Mouse (Mus musculus): ENCODE data around the gene Cfap61.
"Not testable (repeated sequence)": the region's sequence is repeated elsewhere in the genome, so short reads cannot be mapped to it uniquely, and the experiment has no call there.

Cfap61 gene

DNA sequence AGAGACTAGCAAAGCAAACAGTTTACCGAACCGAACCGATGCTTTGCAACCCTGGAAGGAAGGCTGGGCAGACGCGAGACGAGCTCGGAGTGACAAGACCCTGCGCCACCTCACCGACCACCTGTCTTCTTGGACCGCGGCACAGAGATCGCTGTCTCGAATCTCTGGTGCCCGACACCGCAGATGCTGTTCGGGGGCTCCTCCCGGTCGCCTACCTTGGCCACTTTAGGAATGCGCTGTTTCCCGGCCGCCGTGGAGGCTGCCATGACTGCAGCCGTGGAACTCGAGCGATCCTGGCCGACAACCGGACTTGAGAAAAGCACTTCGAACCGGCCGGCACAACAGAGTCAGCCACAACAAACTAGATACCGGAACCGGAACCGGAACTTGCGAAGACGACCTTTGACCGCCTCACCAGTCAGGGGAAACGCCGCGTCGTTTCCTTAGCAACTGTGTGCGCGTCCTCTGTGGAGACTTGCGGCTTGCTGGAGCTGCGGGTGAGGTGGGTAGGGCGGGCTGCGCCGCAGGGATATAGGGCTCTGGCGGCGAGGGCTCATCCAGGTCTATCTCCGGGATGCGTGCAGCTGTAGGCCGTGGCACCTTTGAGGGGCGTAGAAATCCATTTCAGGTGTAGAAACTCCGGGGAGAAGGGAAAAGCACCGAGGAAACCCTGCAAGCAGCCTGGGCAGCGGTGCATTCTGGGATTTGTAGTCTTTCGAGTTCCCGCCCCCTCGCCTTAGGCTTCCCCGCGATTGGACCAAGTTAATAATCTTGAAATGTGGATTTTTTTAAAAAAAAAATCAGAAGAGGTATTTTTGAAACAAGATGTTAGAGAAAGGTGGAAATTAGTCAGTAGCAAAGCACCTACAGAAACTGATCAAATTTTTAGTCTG lies at the start of gene Cfap61, which contains the start of gene Crnkl1:
Cfap61 (plus strand) TSS at position 446 of the 893 bp plus-strand sequence.
Crnkl1 (minus strand) TSS at position 676 of the 893 bp plus-strand sequence.
- peak; percentile 91 for DNase-seq (ENCODE audit: low read depth, low spot score)

DNA sequence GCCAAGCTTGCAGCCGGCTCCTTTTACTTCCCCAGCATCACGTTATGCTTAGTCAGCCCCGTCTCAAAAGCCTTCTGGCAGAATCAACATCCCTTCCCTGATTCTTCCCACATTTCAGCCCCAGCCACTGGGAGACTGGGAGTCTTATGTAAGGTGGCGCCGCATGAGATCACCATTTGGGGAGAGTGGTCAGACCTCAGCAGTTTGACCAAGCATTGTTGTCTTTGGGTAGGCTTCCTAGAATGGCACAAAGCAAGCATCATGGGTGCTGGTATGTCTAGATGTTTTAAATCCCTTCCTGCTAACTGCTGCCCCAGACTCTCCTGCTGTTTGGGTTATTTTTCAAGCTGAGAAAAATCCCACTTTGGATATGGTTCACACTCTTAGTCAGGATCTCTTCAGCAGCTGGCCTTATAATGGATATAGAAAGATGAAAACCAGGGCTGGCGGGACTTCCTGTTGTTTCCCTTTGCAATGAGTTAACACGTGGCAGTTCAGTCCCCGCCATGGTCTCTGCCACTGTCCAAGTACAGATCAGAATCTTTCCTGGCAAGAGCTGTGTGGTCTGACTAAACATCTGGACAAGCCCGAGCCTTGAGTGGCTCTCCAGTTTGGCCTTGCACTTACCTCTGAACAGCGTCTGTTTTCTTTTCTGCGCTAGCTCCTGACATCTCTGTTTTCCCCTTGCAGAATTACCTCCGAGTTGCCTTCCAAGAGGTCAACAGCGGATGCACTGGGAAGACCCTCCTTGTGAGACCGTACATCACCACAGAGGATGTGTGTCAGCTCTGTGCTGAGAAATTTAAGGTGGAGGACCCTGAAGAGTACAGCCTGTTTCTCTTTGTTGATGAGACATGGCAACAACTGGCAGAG lies 49.4 kb upstream of the Cfap61 start:
- DNase-seq (ENCODE audit: low read depth, low spot score) = no peak

DNA sequence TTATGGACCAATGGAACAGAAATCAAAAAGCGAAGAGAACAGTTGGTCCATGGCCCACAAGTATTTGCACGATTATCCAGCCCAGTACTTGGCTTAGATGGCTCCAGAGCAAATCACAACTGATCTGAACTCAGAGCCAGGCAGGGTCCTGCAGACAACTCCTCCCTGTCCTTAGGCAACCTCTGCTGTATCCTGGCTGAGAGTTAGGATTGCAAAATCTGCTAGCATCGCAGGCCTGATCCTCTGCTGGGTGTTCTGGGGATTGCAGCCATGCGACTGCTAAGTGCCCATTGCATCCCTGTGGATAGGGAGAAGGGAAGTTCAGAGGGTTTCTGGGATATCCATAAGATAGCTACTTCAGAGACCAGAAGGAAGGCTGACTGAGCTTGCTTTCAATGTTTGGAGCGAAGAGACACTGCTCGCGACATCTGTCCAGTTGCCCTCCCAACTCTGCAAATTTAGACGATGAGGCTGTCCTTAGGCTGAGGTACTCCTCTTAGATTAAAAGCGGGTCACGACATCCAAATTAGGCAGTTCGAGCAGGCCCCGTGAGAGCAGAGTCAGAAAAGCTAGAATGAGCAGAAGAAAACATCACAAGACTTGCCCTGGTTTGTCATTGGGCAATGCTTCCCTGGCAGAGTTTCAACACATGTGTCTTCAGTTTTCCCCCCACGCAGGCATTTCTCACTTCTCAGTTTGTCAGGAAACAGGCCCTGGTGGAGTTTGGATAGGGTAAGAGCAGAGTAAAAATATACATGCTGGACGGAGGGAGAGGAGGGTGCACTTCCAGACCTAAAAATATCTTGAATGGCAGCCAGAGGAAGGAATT lies 46.4 kb upstream of the Cfap61 start:
- no peak for DNase-seq (ENCODE audit: low read depth, low spot score)

DNA sequence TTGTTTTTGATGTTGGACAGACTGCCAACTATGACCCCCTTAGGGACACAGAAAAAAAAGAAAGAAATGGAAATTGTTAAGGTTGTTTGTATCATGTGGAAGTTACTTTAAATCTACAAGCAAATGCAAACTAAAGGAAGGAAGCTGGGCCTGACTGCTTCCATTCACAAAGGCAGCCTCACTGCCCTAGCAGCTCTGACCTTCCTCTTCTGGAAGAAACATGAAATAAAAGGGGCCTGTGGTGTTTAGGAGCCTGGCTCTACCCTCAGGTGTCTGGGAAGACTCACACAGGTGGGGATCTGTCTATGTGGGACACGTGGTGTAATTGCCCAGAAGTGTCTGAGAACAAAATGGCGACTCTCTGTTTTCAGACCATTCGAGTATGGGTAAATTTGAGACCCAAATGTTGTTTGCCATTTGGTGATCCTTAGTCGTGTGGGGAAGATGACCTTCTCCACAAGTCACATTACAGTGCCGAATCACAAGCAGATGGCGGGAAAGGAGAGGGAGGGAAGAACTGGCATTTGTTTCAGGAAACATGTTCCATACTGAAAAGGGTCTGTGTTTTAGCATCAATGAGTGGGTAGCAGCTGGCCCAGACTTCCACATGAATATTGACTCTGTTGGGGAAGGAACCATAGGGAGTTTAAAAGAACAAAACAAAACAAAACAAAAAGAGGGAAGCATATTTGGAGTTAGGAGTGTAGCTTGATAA lies 45.7 kb upstream of the Cfap61 start:
- no peak for DNase-seq (ENCODE audit: low read depth, low spot score)

DNA sequence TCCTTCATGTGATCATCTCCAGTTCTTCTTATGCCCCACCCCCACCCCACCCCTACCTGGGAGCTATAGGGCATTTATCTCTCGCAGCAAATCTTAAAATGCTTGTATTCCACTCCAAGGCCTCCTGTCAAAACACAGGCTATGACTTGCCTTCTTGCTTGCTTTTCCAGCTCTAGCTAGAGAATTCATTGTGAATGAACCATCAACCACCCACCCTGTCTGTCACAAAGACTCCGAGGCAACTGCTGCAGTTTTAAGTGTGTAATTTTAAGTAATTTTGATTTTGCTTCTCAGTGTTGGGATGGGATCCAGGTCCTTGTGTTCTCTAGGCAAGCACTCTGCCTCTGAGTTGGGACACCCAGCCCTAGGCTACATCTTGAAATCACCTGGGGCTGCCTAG lies 44.0 kb upstream of the Cfap61 start:
- no peak for DNase-seq (ENCODE audit: low read depth, low spot score)

DNA sequence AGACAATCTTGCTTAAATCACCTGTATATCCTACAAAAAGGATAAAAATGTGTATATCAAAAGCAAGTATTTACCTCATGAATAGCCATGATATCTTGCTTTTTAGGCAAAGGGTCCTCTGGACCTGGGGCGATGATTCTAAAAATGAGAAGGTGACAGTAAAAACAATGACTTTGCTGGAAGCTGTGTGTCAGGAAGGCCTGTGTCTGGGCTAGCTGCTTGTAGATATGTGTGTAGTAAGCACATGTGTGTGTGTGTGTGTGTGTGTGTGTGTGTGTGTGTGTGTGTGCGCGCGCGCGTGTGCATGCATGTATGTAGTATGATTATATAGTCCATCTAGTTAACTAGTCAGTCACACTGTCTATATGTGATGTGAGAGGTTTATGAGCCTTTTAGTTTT lies 40.8 kb upstream of the Cfap61 start:
- no peak for DNase-seq (ENCODE audit: low read depth, low spot score)

DNA sequence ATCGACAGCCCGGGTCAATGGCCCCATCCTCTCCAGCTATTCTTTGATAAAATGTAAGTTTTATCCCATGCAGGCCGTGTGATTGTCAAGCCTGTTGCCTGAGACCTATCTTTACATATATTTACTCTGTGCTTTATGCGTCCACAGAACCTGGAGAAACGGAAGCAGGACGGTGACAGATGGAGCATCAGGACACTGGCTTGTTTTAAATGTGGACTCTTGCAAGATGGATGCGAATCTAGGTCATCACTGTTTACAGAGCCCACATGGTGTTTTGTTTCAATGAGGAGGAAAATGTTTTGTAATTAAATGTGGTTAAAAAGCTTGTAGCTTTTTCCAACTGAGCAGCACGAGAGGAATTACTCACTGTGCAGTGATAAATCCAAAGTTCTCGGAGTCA lies 36.5 kb upstream of the Cfap61 start:
- DNase-seq (ENCODE audit: low read depth, low spot score) = no peak

DNA sequence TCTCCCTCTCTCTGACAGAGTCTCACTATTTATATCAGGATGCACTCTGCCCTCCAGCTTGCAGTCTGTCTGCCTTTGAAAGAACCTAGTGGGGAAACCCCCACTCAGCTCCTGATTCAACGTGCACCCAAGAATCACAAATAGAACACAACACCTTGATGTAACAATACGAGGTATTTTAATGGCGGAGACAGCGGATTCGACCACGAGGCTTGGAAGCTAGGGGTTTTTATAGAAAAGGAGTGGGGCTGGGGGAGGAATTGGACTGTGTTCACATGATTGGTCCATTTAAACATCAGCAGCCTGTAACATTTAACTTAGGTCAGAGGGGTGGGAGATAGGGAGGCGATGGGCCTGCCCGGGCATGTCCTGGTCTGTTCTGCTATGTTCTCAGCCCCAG lies 34.3 kb upstream of the Cfap61 start:
- DNase-seq (ENCODE audit: low read depth, low spot score) = not testable (repeated sequence)

DNA sequence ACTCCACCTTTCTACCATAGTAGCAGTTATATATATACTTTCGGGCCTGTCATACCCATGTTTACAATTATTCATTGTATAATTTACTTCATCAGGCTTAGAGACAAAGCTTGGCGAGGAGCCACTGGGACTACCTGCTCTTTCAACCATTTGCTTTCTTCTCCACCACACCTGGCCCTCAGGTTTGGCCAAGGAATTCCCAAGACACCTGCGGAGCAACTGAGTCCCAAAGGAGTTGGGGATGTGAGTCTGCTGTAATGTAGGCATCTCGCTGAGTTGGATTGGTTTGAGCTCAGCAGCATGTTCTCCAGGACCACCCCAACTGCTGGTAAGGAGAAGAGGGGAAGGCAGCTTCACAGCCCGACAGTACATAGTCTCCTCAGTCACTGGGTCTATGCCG lies 32.7 kb upstream of the Cfap61 start, which contains the start of gene Naa20:
Naa20 (plus strand) TSS at position 239 of the 400 bp plus-strand sequence.
- DNase-seq (ENCODE audit: low read depth, low spot score) = no peak

DNA sequence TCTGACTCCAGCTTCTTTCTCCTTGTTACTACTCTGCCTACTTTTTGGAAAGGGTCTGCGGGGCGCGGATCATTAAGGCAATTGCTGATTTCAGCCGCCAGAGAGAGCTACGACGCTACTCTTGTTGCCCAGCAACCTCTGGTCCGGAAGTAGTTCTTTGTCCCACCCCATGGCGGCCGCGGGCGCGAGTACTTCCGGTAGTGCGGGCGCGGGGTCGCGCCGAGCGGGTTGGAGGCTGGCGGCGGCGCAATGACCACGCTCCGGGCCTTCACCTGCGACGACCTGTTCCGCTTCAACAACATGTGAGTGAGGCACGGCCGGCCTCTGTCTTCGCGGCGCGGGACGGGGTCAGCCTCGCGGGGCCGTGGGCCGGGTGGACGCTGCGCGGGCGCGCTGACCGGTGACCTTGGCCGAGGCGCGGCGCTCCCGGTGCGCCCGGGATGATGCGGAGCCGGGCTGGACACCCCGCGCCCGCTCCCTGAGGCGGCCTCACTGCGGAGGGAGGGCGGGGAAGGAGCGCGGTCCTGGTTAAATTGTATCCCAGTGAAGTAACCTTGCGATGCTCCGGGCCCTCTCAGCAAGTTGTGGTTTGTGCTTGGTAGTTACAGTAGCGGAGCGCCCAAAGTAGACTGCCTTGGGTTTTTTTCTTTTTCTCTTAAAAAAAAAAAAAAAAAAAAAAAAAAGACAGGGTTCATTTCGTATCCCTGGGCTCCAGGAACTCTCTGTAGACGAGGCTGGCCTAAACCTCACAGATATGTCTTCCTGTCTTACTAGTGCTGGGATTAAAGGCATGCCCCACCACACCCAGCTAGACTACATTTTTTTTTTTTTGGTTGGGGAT lies 31.3 kb upstream of the Cfap61 start:
- peak; percentile 71 for DNase-seq (ENCODE audit: low read depth, low spot score)

DNA sequence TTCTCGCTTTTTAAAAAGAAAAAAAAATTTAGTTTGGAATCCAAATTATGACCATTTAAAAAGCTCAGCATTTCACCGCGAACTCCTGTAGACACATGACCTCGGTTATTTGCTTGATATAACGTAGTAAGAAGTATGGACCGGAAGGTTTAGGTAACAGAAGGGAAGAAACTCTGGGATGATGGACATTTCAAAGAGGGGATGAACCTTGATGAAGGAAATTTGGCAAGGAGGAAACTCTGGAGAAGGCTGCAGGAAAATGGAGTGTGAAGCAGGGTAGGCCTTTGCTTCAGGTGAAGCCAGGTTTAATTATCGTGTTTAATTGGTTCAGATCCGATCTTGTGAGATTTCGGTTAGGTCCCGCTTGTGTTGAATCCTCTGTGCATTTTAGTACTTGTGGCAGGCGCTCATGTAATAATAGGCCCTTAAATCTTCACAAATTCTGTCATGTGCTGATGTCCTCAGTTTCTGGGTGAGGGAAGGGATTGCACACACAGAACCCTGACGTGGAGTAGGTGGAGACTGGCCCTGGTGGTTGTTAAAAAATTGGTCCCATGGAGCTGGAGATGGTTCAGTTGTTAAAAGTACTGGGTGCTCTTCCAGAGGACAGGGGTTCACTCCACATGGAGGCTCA lies 30.5 kb upstream of the Cfap61 start:
- DNase-seq (ENCODE audit: low read depth, low spot score) = no peak

DNA sequence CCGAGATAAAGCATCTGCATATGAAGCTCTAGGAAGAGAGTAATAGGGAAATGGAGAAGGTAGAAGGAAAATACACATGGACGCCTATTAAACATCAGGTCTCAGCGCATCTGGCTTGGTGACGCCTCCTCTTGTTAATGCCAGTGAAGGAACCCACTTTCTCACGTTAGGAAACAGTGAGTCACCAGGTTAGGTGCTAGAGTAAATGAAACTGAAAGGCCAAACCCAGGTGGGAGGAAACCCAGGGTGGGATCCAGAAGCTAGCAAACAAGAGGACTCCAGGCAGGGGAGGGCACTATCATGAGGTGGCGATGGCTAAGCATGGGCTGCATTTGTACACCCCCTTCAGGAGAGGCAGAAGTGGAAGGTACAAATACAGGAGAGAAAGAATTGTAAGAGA lies 29.4 kb upstream of the Cfap61 start:
- DNase-seq (ENCODE audit: low read depth, low spot score) = no peak

DNA sequence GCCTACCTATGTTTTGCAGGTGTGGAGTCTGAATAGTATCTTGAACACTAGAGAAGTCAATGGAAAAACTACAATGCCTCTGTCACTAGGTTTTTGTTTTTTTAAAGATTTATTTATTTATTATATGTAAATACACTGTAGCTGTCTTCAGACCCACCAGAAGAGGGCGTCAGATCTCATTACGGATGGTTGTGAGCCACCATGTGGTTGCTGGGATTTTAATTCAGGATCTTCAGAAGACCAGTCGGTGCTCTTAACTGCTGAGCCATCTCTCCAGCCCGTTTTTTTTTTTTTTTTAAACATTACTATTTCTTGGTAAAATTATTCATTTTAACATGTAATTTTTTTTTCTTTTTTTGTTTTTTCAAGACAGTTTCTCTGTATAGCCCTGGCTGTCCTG lies 28.7 kb upstream of the Cfap61 start:
- DNase-seq (ENCODE audit: low read depth, low spot score) = not testable (repeated sequence)

DNA sequence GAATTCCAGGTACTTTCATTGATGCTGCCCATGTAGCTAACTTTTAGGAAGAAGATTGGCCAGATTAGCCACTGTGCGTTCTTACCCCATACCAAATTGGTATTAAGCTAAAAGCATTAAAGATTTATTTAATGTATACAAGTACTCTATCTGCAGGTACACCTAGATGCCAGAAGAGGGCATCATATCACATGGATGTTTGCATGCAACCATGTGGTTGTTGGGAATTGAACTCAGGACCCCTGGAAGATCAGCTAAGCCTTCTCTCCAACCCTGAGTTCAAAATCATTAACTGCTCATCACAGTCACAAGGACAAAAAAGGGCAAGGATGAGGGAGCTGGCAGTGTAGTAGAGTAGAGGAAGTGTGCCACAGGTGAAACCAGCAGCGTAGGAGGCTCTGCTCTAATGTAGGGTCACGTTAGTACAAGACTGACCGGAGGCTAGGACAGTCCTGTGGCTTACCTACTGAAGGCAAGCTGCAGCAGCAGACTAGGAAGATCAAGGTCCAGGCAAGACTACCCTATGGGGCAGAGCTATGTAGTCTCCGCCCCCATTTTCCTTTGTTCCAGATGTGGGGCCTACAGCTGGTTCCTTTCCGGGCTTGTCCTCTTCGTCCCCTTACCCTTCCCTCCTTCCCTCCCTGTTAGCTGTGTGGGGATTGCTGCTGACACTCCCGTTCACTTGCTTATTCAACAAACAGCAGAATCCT lies 13.5 kb upstream of the Cfap61 start:
- no peak for DNase-seq (ENCODE audit: low read depth, low spot score)

DNA sequence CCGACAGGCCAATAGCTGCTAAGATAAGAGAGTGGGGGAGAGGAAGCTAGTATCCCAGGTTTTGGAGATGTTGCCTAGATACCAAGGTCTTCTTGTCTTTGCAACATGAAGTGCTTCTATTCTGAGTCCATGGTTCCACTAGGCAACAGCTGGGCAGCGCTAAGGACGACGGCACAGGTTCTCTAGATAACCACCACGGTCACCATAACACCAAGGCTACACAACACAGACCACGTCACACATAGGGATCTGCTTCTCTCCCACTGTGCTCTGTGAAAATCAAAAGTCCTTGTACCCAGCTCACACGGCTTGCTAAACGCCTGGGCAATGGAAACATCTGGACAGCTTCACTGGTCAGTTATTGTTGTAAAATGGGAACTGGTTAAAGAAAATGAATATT lies 2.4 kb downstream of the Cfap61 start:
- DNase-seq (ENCODE audit: low read depth, low spot score) = no peak

DNA sequence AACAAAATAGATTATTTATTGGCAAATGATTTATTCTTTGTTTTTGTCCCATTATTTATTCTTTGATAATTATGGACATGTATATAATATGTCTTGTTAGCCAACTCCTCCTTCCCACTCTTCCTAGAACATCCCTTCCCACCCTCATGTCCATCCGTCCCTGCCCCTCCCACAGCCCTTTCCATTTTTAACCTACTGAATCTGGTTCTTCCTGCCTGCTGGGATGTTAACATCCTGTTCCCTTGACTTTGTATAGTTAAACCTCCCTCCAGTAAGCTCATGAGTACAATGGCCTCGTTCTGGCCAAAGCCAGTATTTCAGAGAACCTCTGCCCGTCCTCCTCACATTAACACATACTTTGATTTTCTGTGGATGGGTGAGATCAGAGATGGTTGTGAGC lies 6.8 kb downstream of the Cfap61 start:
- DNase-seq (ENCODE audit: low read depth, low spot score) = no peak

DNA sequence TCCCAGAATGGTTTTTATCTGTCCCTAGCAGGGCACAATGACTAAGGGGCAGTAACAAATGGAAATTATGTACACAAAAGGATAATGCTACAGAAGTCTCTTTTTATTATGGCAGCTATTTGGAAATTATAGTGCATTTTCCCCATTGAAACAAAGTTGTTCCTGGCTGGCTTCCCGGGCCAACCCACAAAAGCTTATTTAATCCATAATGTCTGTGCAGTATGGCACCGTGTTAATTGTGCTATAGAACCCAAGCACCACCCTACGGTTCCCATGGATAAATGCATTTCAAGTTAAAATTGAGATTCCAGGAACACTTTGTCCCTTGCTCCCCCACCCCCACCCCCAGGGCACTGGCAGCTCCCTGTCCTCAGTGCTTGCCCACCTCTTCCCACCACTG lies 9.7 kb downstream of the Cfap61 start:
- DNase-seq (ENCODE audit: low read depth, low spot score) = no peak

DNA sequence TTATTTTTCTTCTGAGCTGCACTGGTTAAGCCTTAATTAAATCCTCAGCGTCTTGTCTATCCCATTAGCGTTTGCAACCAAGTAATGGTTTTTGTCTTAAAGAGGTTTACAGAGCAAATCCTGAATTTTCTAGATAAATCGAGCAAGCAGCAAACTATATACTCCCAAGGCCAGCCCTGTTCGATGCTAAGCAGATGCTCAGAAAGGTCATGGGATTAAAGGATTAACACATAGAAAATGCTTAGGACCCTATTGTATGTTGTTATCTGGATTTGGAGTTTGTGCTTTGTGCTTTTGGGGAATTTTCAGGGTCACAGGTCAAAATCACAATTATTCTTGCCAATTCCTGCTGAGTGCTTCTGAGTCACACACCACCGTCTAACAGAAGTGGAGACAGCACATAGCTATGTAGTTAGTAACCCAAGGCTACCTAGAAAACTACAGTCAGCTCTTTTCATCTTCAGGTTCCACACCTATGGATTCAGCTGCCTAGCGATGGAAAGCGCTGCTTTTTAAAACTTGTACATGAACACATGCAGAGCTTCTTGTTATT lies 13.9 kb downstream of the Cfap61 start:
- DNase-seq (ENCODE audit: low read depth, low spot score) = no peak

All from brain, embryonic 18.5 days (tissue).